Mouse (Mus musculus): ENCODE measurements around the gene Arhgdia. TPM values are rescaled to one million over a fixed set of nuclear protein-coding genes. Genes with fewer than 3 reads are reported as not detected.

Gene Arhgdia
- total and polyA plus RNA-seq, 3 experiments: 172 to 958 (median 417) TPM

GRCm38 (mm10) chr11:120608241-120609034, 27.0 kb upstream of the Arhgdia start, which contains the start of gene Npb:
Gene Npb (plus strand): TSS chr11:120608477.
- in situ Hi-C loops (cut with MboI; ENCODE audit: low pct_ligation_motif_present, low pct_unique_long_range_greater_than_20kb, low sequenced_read_pairs): no loop called here
- Histone ChIP-seq H3K4me2 (ENCODE audit: insufficient read depth, low read depth, poor library complexity, severe bottlenecking) (no peak within 1 kb of the TSS), H3K36me3 (replicated peaks in 1 of 2; ENCODE audit: control insufficient read depth in 1 of 2, insufficient read depth in 1 of 2, low read length in 1 of 2) (peaks cover 74 to 99% of the 10 kb centered on the region in 2 experiments), H3K27me3 (replicated peaks) (no peaks in the 10 kb centered on the region), H3K9me3 (replicated peaks; ENCODE audit: low read length) (no peaks in the 10 kb centered on the region), H3K4me3 (replicated peaks in 1 of 3; ENCODE audit: low read depth in 2 of 3, low read length in 2 of 3, poor library complexity in 1 of 3) (no peak within 1 kb of the TSS), H3K4me1 (ENCODE audit: control insufficient read depth in 1 of 2, insufficient read depth in 2 of 2) (peaks cover 0 to 6% of the 10 kb centered on the region in 2 experiments; a peak in 2 of 4 replicates), H3K79me2 (replicated peaks; ENCODE audit: control insufficient read depth, extremely low read depth, insufficient read depth, poor library complexity, severe bottlenecking) (no peaks in the 10 kb centered on the region), H3K9ac (ENCODE audit: insufficient read depth, low read depth) (no peak within 1 kb of the TSS), H3K27ac (ENCODE audit: insufficient read depth, low read depth) (no peak within 1 kb of the TSS)
- dilution Hi-C loops (cut with MboI; ENCODE audit: extremely low pct_ligation_motif_present, extremely low pct_unique_long_range_greater_than_20kb, low sequenced_read_pairs): no loop called here
- DNase-seq (ENCODE audit: extremely low read depth): no peak
- TF ChIP-seq MAX (IDR thresholded peaks at IDR 0.05; ENCODE audit: low read length) (no peak), POLR2AphosphoS2 (IDR thresholded peaks at IDR 0.05; ENCODE audit: low read depth, low read length) (0 out of 2 replicates have a peak, but pooled peaks have one; percentile 63), MAFK (IDR thresholded peaks at IDR 0.05; ENCODE audit: insufficient replicate concordance, low read length) (no peak)

- Histone ChIP-seq H3K4me1 (ENCODE audit: control insufficient read depth in 1 of 2, insufficient read depth in 2 of 2) (peaks cover 0 to 6% of the 10 kb centered on the region in 2 experiments; a peak in 2 of 4 replicates), H3K4me3 (replicated peaks in 1 of 3; ENCODE audit: low read depth in 2 of 3, low read length in 2 of 3, poor library complexity in 1 of 3) (no peak overlapping the region), H3K36me3 (replicated peaks in 1 of 2; ENCODE audit: control insufficient read depth in 1 of 2, insufficient read depth in 1 of 2, low read length in 1 of 2) (peaks cover 70 to 99% of the 10 kb centered on the region in 2 experiments), H3K27ac (ENCODE audit: insufficient read depth, low read depth) (no peak overlapping the region), H3K79me2 (replicated peaks; ENCODE audit: control insufficient read depth, extremely low read depth, insufficient read depth, poor library complexity, severe bottlenecking) (no peaks in the 10 kb centered on the region), H3K27me3 (replicated peaks) (no peaks in the 10 kb centered on the region), H3K4me2 (ENCODE audit: insufficient read depth, low read depth, poor library complexity, severe bottlenecking) (no peak overlapping the region), H3K9ac (ENCODE audit: insufficient read depth, low read depth) (no peak overlapping the region), H3K9me3 (replicated peaks; ENCODE audit: low read length) (no peaks in the 10 kb centered on the region)
- no peak for DNase-seq (ENCODE audit: extremely low read depth)
- TF ChIP-seq MAZ (IDR thresholded peaks at IDR 0.05; ENCODE audit: low read depth, low read length) (no peak), POLR2A (IDR thresholded peaks at IDR 0.05; ENCODE audit: low read depth, low read length) (no peak; the same call in 1 of the 2 replicates)
- dilution Hi-C loops (cut with MboI; ENCODE audit: extremely low pct_ligation_motif_present, extremely low pct_unique_long_range_greater_than_20kb, low sequenced_read_pairs) (no loop called here), in situ Hi-C loops (cut with MboI; ENCODE audit: low pct_ligation_motif_present, low pct_unique_long_range_greater_than_20kb, low sequenced_read_pairs) (no loop called here)
Measured at GRCm38 (mm10) chr11:120606764-120607163, 25.3 kb upstream of the Arhgdia start.

- no peak overlapping the region for H3K4me2 ChIP-seq (ENCODE audit: insufficient read depth, low read depth, poor library complexity, severe bottlenecking)
- H3K9ac ChIP-seq (ENCODE audit: insufficient read depth, low read depth): no peak overlapping the region
- no peaks in the 10 kb centered on the region for H3K79me2 ChIP-seq (replicated peaks; ENCODE audit: control insufficient read depth, extremely low read depth, insufficient read depth, poor library complexity, severe bottlenecking)
- peaks cover 63 to 95% of the 10 kb centered on the region in 2 experiments for H3K36me3 ChIP-seq (replicated peaks in 1 of 2; ENCODE audit: control insufficient read depth in 1 of 2, insufficient read depth in 1 of 2, low read length in 1 of 2)
- H3K4me3 ChIP-seq (replicated peaks in 1 of 3; ENCODE audit: low read depth in 2 of 3, low read length in 2 of 3, poor library complexity in 1 of 3): no peak overlapping the region
- DNase-seq (ENCODE audit: extremely low read depth): no peak
- TF ChIP-seq KAT2A (IDR thresholded peaks at IDR 0.05; ENCODE audit: insufficient replicate concordance, low read length): no peak
- TF ChIP-seq SIN3A (IDR thresholded peaks at IDR 0.05; ENCODE audit: low read length): no peak
- no peak for TF ChIP-seq GABPA (IDR thresholded peaks at IDR 0.05; ENCODE audit: insufficient replicate concordance, low read depth, low read length)
- TF ChIP-seq MYC (IDR thresholded peaks at IDR 0.05; ENCODE audit: low read depth, low read length): no peak
- no peak for TF ChIP-seq ZNF384 (IDR thresholded peaks at IDR 0.05; ENCODE audit: low read depth, low read length)
- no peak for TF ChIP-seq JUND (conservative IDR thresholded peaks at IDR 0.05; ENCODE audit: low read depth, low read length)
- in situ Hi-C loops (cut with MboI; ENCODE audit: low pct_ligation_motif_present, low pct_unique_long_range_greater_than_20kb, low sequenced_read_pairs): no loop called here
- H3K4me1 ChIP-seq (ENCODE audit: control insufficient read depth in 1 of 2, insufficient read depth in 2 of 2): peaks cover 0 to 10% of the 10 kb centered on the region in 2 experiments; a peak in 2 of 4 replicates
- H3K9me3 ChIP-seq (replicated peaks; ENCODE audit: low read length): no peaks in the 10 kb centered on the region
- H3K27me3 ChIP-seq (replicated peaks): no peaks in the 10 kb centered on the region
- dilution Hi-C loops (cut with MboI; ENCODE audit: extremely low pct_ligation_motif_present, extremely low pct_unique_long_range_greater_than_20kb, low sequenced_read_pairs): no loop called here
- no peak overlapping the region for H3K27ac ChIP-seq (ENCODE audit: insufficient read depth, low read depth)
Measured at GRCm38 (mm10) chr11:120605667-120606066, 24.2 kb upstream of the Arhgdia start.
